Mouse (Mus musculus): ENCODE results near the gene Hbb-y. TPM values are rescaled to one million over a fixed set of nuclear protein-coding genes. Genes with fewer than 3 reads are reported as not detected.
A peak's percentile ranks its signal among the peaks of the same experiment; 100 is the strongest.

The Hbb-y gene
- 1.0 TPM in 1 of 2 replicates, not detected in the other for total RNA-seq (2014; rRNA removed)
- polyA plus RNA-seq (2015; fragmentation: Nextera tagmentation; extraction: Ambion mirVana), result 0.87 and 1.3 TPM in 2 replicates

- no peaks in the 10 kb centered on the region for H3K9me3 ChIP-seq (ENCODE audit: low read length)
- H3K9ac ChIP-seq, result no peak within 1 kb of the TSS
- H3K4me3 ChIP-seq (ENCODE audit: low read depth, low read length), result no peak within 1 kb of the TSS
- no peak within 1 kb of the TSS for H3K27ac ChIP-seq (ENCODE audit: low read depth, low read length)
- 65% methylated on average over 2 of the region's 2 CpGs for WGBS
- no peaks in the 10 kb centered on the region for H3K36me3 ChIP-seq (ENCODE audit: insufficient read depth)
- no peak for DNase-seq
- H3K4me2 ChIP-seq (ENCODE audit: low read depth), result no peak within 1 kb of the TSS
- no peak for TF ChIP-seq CTCF (IDR thresholded peaks at IDR 0.05; ENCODE audit: low read depth)
- no peaks in the 10 kb centered on the region for H3K27me3 ChIP-seq (ENCODE audit: insufficient read depth, low read length)
- no peaks in the 10 kb centered on the region for H3K4me1 ChIP-seq (ENCODE audit: insufficient read depth)
- no peak for ATAC-seq
Observed at GRCm38 (mm10) chr7:103853090-103853489, at the start of gene Hbb-y. Gene Hbb-y, minus strand, starts transcription at chr7:103853216.

DNA sequence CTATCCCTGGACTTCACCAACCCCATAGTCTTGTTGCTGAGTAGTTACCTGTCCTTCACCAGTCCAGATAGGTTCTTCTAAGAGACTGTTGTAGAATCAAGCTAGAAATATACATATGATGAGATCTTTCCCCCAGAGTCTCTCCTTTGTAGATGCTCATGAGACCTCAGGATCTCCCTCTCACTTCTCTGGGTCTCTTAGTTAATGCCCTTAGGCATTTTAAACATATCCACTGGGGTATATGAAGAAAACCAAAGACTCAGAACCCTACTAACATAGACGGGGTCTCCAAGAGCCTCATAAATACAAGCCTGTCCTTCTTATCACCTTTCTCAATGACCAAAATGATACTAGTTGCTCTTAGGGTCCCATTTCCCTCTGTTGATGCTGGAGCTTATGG is 41.4 kb upstream of the Hbb-y start, which contains the start of gene Olfr64:
Gene Olfr64, minus strand, starts transcription at position 101 of the 400 bp plus-strand sequence.
- WGBS, result 80% methylated on average over 1 of the region's 1 CpGs
- no peaks in the 10 kb centered on the region for H3K36me3 ChIP-seq (ENCODE audit: insufficient read depth)
- H3K27me3 ChIP-seq (ENCODE audit: insufficient read depth, low read length), result no peaks in the 10 kb centered on the region
- no peak for ATAC-seq
- no peak within 1 kb of the TSS for H3K27ac ChIP-seq (ENCODE audit: low read depth, low read length)
- H3K4me2 ChIP-seq (ENCODE audit: low read depth), result no peak within 1 kb of the TSS
- no peak for DNase-seq
- H3K9ac ChIP-seq, result no peak within 1 kb of the TSS
- H3K4me1 ChIP-seq (ENCODE audit: insufficient read depth), result no peaks in the 10 kb centered on the region
- TF ChIP-seq CTCF (IDR thresholded peaks at IDR 0.05; ENCODE audit: low read depth), result no peak
- H3K9me3 ChIP-seq (ENCODE audit: low read length), result no peaks in the 10 kb centered on the region
- H3K4me3 ChIP-seq (ENCODE audit: low read depth, low read length), result no peak within 1 kb of the TSS

GRCm38 (mm10) chr7:103886152-103886551 is 33.1 kb upstream of the Hbb-y start, which contains the start of gene Olfr66:
Gene Olfr66, minus strand, starts transcription at chr7:103886252.
- H3K9me3 ChIP-seq (ENCODE audit: low read length), result no peaks in the 10 kb centered on the region
- no peaks in the 10 kb centered on the region for H3K27me3 ChIP-seq (ENCODE audit: insufficient read depth, low read length)
- no peaks in the 10 kb centered on the region for H3K36me3 ChIP-seq (ENCODE audit: insufficient read depth)
- TF ChIP-seq CTCF (IDR thresholded peaks at IDR 0.05; ENCODE audit: low read depth), result no peak
- no peaks in the 10 kb centered on the region for H3K4me1 ChIP-seq (ENCODE audit: insufficient read depth)
- ATAC-seq (no peak), DNase-seq (no peak)
- no peak within 1 kb of the TSS for H3K4me2 ChIP-seq (ENCODE audit: low read depth)
- no peak within 1 kb of the TSS for H3K9ac ChIP-seq
- H3K4me3 ChIP-seq (ENCODE audit: low read depth, low read length), result no peak within 1 kb of the TSS
- H3K27ac ChIP-seq (ENCODE audit: low read depth, low read length), result no peak within 1 kb of the TSS

DNA sequence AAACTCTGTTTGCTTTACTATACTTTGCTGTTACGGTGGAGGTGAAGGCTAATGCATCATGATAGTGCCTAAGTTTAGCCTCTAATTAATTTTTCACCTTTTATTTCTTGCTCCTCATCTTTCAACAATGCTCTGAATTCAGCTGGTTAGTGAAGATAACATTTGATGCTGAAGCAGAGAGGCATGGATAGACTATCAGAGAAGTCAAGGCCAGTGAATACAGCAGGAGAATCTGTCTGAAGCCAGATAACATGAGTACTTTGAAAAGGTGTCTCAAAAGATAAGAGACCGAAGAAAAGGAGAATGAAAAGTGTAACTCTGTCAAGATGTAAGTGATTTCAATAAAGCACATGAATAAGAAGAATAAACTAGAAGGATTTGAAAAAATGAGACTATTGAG is 24.1 kb upstream of the Hbb-y start:
- Histone ChIP-seq H3K9me3 (ENCODE audit: low read length) (no peaks in the 10 kb centered on the region), H3K4me3 (ENCODE audit: low read depth, low read length) (no peak overlapping the region), H3K4me1 (ENCODE audit: insufficient read depth) (no peaks in the 10 kb centered on the region), H3K4me2 (ENCODE audit: low read depth) (no peak overlapping the region), H3K27me3 (ENCODE audit: insufficient read depth, low read length) (no peaks in the 10 kb centered on the region), H3K27ac (ENCODE audit: low read depth, low read length) (no peak overlapping the region), H3K36me3 (ENCODE audit: insufficient read depth) (no peaks in the 10 kb centered on the region), H3K9ac (no peak overlapping the region)
- no peak for ATAC-seq
- WGBS, result 83% methylated on average over 2 of the region's 2 CpGs
- DNase-seq, result no peak
- TF ChIP-seq CTCF (IDR thresholded peaks at IDR 0.05; ENCODE audit: low read depth), result no peak

GRCm38 (mm10) chr7:103874451-103874850 is 21.4 kb upstream of the Hbb-y start:
- H3K27ac ChIP-seq (ENCODE audit: low read depth, low read length), result no peak overlapping the region
- ATAC-seq, result no peak
- H3K4me3 ChIP-seq (ENCODE audit: low read depth, low read length), result no peak overlapping the region
- no peaks in the 10 kb centered on the region for H3K9me3 ChIP-seq (ENCODE audit: low read length)
- H3K9ac ChIP-seq, result no peak overlapping the region
- no peak overlapping the region for H3K4me2 ChIP-seq (ENCODE audit: low read depth)
- DNase-seq, result no peak
- 43% methylated on average over 5 of the region's 5 CpGs for WGBS
- H3K4me1 ChIP-seq (ENCODE audit: insufficient read depth), result no peaks in the 10 kb centered on the region
- H3K36me3 ChIP-seq (ENCODE audit: insufficient read depth), result no peaks in the 10 kb centered on the region
- no peaks in the 10 kb centered on the region for H3K27me3 ChIP-seq (ENCODE audit: insufficient read depth, low read length)
- no peak for TF ChIP-seq CTCF (IDR thresholded peaks at IDR 0.05; ENCODE audit: low read depth)

DNA sequence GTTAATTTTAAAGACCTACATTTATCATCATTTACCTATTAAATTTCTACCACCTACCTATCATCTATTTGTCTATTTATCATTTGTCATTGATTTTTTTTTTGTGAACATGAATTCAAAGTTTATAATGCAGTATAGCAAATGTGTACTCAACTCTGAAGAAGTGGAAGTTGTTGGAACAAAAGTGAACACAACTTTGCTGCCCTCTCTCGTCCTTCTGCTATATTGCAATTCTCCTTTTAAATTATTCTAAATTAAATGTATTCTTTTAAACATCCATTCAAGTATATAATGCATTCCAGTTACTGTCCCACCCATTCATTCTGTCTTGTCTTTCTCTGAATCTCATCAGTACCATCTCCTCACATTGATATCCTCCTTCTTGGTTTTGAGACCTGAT is 20.0 kb upstream of the Hbb-y start:
- Histone ChIP-seq H3K4me3 (ENCODE audit: low read depth, low read length) (no peak overlapping the region), H3K27ac (ENCODE audit: low read depth, low read length) (no peak overlapping the region), H3K4me2 (ENCODE audit: low read depth) (no peak overlapping the region), H3K4me1 (ENCODE audit: insufficient read depth) (no peaks in the 10 kb centered on the region), H3K9me3 (ENCODE audit: low read length) (no peaks in the 10 kb centered on the region), H3K9ac (no peak overlapping the region), H3K27me3 (ENCODE audit: insufficient read depth, low read length) (no peaks in the 10 kb centered on the region), H3K36me3 (ENCODE audit: insufficient read depth) (no peaks in the 10 kb centered on the region)
- DNase-seq (peak; percentile 32), ATAC-seq (no peak)
- TF ChIP-seq CTCF (IDR thresholded peaks at IDR 0.05; ENCODE audit: low read depth), result peak; percentile 58
- WGBS, result 6% methylated on average over 1 of the region's 1 CpGs

GRCm38 (mm10) chr7:103870667-103871066 is 17.7 kb upstream of the Hbb-y start:
- Histone ChIP-seq H3K36me3 (ENCODE audit: insufficient read depth) (no peaks in the 10 kb centered on the region), H3K9ac (no peak overlapping the region), H3K4me3 (ENCODE audit: low read depth, low read length) (no peak overlapping the region), H3K4me1 (ENCODE audit: insufficient read depth) (no peaks in the 10 kb centered on the region), H3K27me3 (ENCODE audit: insufficient read depth, low read length) (no peaks in the 10 kb centered on the region), H3K4me2 (ENCODE audit: low read depth) (no peak overlapping the region), H3K9me3 (ENCODE audit: low read length) (no peaks in the 10 kb centered on the region), H3K27ac (ENCODE audit: low read depth, low read length) (no peak overlapping the region)
- DNase-seq, result no peak
- TF ChIP-seq CTCF (IDR thresholded peaks at IDR 0.05; ENCODE audit: low read depth), result no peak
- no peak for ATAC-seq

- no peak overlapping the region for H3K27ac ChIP-seq (ENCODE audit: low read depth, low read length)
- no peak overlapping the region for H3K4me3 ChIP-seq (ENCODE audit: low read depth, low read length)
- no peak for TF ChIP-seq CTCF (IDR thresholded peaks at IDR 0.05; ENCODE audit: low read depth)
- H3K27me3 ChIP-seq (ENCODE audit: insufficient read depth, low read length), result no peaks in the 10 kb centered on the region
- no peak overlapping the region for H3K4me2 ChIP-seq (ENCODE audit: low read depth)
- H3K4me1 ChIP-seq (ENCODE audit: insufficient read depth), result no peaks in the 10 kb centered on the region
- DNase-seq, result no peak
- H3K9ac ChIP-seq, result no peak overlapping the region
- no peaks in the 10 kb centered on the region for H3K36me3 ChIP-seq (ENCODE audit: insufficient read depth)
- H3K9me3 ChIP-seq (ENCODE audit: low read length), result no peaks in the 10 kb centered on the region
- ATAC-seq, result no peak
Observed at GRCm38 (mm10) chr7:103865716-103866115, 12.7 kb upstream of the Hbb-y start.
